Mouse (Mus musculus) C2C12 (cell line): ENCODE measurements at regions not wholly inside any gene's neighbourhood (a gene's known extent, or its start where the extent isn't known, plus 50 kb on each side); places are given as distances from the start of the nearest gene placed in this dataset.

ENCODE experiments used
- CEBPB ChIP-seq: IDR thresholded peaks from one replicate; pipeline ENCODE4 v1.6.1; 2011; ENCODE audit warnings: low read depth, mild to moderate bottlenecking, control low read depth, moderate library complexity
- CTCF ChIP-seq: IDR thresholded peaks from one replicate; pipeline ENCODE4 v1.5.1; 2011; ENCODE audit not compliant: control insufficient read depth, insufficient read depth, insufficient read length
- FOSL1 ChIP-seq: IDR thresholded peaks from one replicate; pipeline ENCODE4 v1.8.0; 2011; ENCODE audit warnings: mild to moderate bottlenecking, low read length; ENCODE audit not compliant: poor library complexity, insufficient read depth, severe bottlenecking
- MAX ChIP-seq: IDR thresholded peaks from one replicate; pipeline ENCODE4 v1.6.1; 2011; ENCODE audit warnings: mild to moderate bottlenecking, control low read depth
- MYOD1 ChIP-seq: IDR thresholded peaks from one replicate; pipeline ENCODE4 v1.6.1; 2011; ENCODE audit warnings: low read depth; ENCODE audit not compliant: control insufficient read depth, insufficient read length
- MYOG ChIP-seq: IDR thresholded peaks from one replicate; pipeline ENCODE4 v1.6.1; 2011; ENCODE audit not compliant: control insufficient read depth, insufficient read length; ENCODE audit errors: extremely low read depth
- USF1 ChIP-seq: IDR thresholded peaks from one replicate; pipeline ENCODE4 v1.6.1; 2011; ENCODE audit warnings: low read depth, mild to moderate bottlenecking, control low read depth, moderate library complexity

GRCm38 (mm10) chr4:55203731-55204710, 145.8 kb upstream of the Rad23b start:
- TF ChIP-seq CTCF, result no peak
- TF ChIP-seq MYOG, result no peak
- TF ChIP-seq MAX, result no peak
- no peak for TF ChIP-seq MYOD1
- no peak for TF ChIP-seq USF1
- TF ChIP-seq CEBPB, result no peak
- no peak for TF ChIP-seq FOSL1
